Mouse (Mus musculus): ENCODE results near the gene Pxn. TPM values are rescaled to one million over a fixed set of nuclear protein-coding genes. Genes with fewer than 3 reads are reported as not detected.
A peak's percentile ranks its signal among the peaks of the same experiment; 100 is the strongest.
"Not testable (repeated sequence)": the region's sequence is repeated elsewhere in the genome, so short reads cannot be mapped to it uniquely, and the experiment has no call there.

Pxn gene
- polyA plus RNA-seq, 1 experiment, result 194 TPM

- DNase-seq, result peak; percentile 50 to 53
- TF ChIP-seq POLR2A (IDR thresholded peaks at IDR 0.05; ENCODE audit: borderline replicate concordance, insufficient read depth, low read length) (no peak), CTCF (IDR thresholded peaks at IDR 0.05; ENCODE audit: borderline replicate concordance, insufficient read depth, low read depth, low read length) (no peak)
- peaks cover 50% of the 10 kb centered on the region for H3K4me1 ChIP-seq (ENCODE audit: control insufficient read depth, insufficient read depth, low read length)
- H3K27ac ChIP-seq (ENCODE audit: insufficient read depth, low read length), result peak overlapping the region; percentile 58
- H3K27me3 ChIP-seq (ENCODE audit: control insufficient read depth, insufficient read depth, low read length), result no peaks in the 10 kb centered on the region
- H3K4me3 ChIP-seq (replicated peaks; ENCODE audit: insufficient read depth, low read depth, low read length), result peak overlapping the region; percentile 0
- WGBS, result 23% methylated on average over 20 of the region's 20 CpGs
Measured at GRCm38 (mm10) chr5:115514896-115515587, 8.6 kb downstream of the Pxn start.

GRCm38 (mm10) chr5:115516081-115516907, 9.8 kb downstream of the Pxn start:
- Histone ChIP-seq H3K27me3 (ENCODE audit: control insufficient read depth, insufficient read depth, low read length) (no peaks in the 10 kb centered on the region), H3K4me3 (replicated peaks; ENCODE audit: insufficient read depth, low read depth, low read length) (no peak overlapping the region), H3K4me1 (ENCODE audit: control insufficient read depth, insufficient read depth, low read length) (peaks cover 57% of the 10 kb centered on the region), H3K27ac (ENCODE audit: insufficient read depth, low read length) (peak overlapping the region; percentile 54)
- no peak for DNase-seq
- WGBS, result 69% methylated on average over 32 of the region's 32 CpGs
- TF ChIP-seq POLR2A (IDR thresholded peaks at IDR 0.05; ENCODE audit: borderline replicate concordance, insufficient read depth, low read length) (no peak), CTCF (IDR thresholded peaks at IDR 0.05; ENCODE audit: borderline replicate concordance, insufficient read depth, low read depth, low read length) (no peak)

GRCm38 (mm10) chr5:115516908-115517307, 10.4 kb downstream of the Pxn start:
- no peak overlapping the region for H3K27ac ChIP-seq (ENCODE audit: insufficient read depth, low read length)
- H3K4me3 ChIP-seq (replicated peaks; ENCODE audit: insufficient read depth, low read depth, low read length), result no peak overlapping the region
- peaks cover 57% of the 10 kb centered on the region for H3K4me1 ChIP-seq (ENCODE audit: control insufficient read depth, insufficient read depth, low read length)
- TF ChIP-seq POLR2A (IDR thresholded peaks at IDR 0.05; ENCODE audit: borderline replicate concordance, insufficient read depth, low read length) (no peak), CTCF (IDR thresholded peaks at IDR 0.05; ENCODE audit: borderline replicate concordance, insufficient read depth, low read depth, low read length) (no peak)
- H3K27me3 ChIP-seq (ENCODE audit: control insufficient read depth, insufficient read depth, low read length), result no peaks in the 10 kb centered on the region
- 84% methylated on average over 7 of the region's 7 CpGs for WGBS
- no peak for DNase-seq

- Histone ChIP-seq H3K27me3 (ENCODE audit: control insufficient read depth, insufficient read depth, low read length) (no peaks in the 10 kb centered on the region), H3K4me3 (replicated peaks; ENCODE audit: insufficient read depth, low read depth, low read length) (no peak overlapping the region), H3K4me1 (ENCODE audit: control insufficient read depth, insufficient read depth, low read length) (peaks cover 59% of the 10 kb centered on the region), H3K27ac (ENCODE audit: insufficient read depth, low read length) (no peak overlapping the region)
- TF ChIP-seq CTCF (IDR thresholded peaks at IDR 0.05; ENCODE audit: borderline replicate concordance, insufficient read depth, low read depth, low read length) (no peak), POLR2A (IDR thresholded peaks at IDR 0.05; ENCODE audit: borderline replicate concordance, insufficient read depth, low read length) (no peak)
- no peak for DNase-seq
- 61% methylated on average over 9 of the region's 9 CpGs for WGBS
Measured at GRCm38 (mm10) chr5:115517501-115517900, 11.0 kb downstream of the Pxn start.

GRCm38 (mm10) chr5:115518214-115518613, 11.7 kb downstream of the Pxn start:
- not testable (repeated sequence) for H3K27me3 ChIP-seq (ENCODE audit: control insufficient read depth, insufficient read depth, low read length); H3K4me3 ChIP-seq (replicated peaks; ENCODE audit: insufficient read depth, low read depth, low read length); DNase-seq; H3K27ac ChIP-seq (ENCODE audit: insufficient read depth, low read length)
- peaks cover 61% of the 10 kb centered on the region for H3K4me1 ChIP-seq (ENCODE audit: control insufficient read depth, insufficient read depth, low read length)
- WGBS, result 94% methylated on average over 8 of the region's 8 CpGs

- H3K27me3 ChIP-seq (ENCODE audit: control insufficient read depth, insufficient read depth, low read length), result no peaks in the 10 kb centered on the region
- H3K27ac ChIP-seq (ENCODE audit: insufficient read depth, low read length), result peak overlapping the region; percentile 57
- peaks cover 62% of the 10 kb centered on the region for H3K4me1 ChIP-seq (ENCODE audit: control insufficient read depth, insufficient read depth, low read length)
- H3K4me3 ChIP-seq (replicated peaks; ENCODE audit: insufficient read depth, low read depth, low read length), result peak overlapping the region; percentile 2
- peak; percentile 64 for DNase-seq
- no peak for TF ChIP-seq CTCF (IDR thresholded peaks at IDR 0.05; ENCODE audit: borderline replicate concordance, insufficient read depth, low read depth, low read length)
- no peak for TF ChIP-seq POLR2A (IDR thresholded peaks at IDR 0.05; ENCODE audit: borderline replicate concordance, insufficient read depth, low read length)
- 15% methylated on average over 21 of the region's 21 CpGs for WGBS
Measured at GRCm38 (mm10) chr5:115520325-115520869, 13.9 kb downstream of the Pxn start.

GRCm38 (mm10) chr5:115521553-115522461, 15.3 kb downstream of the Pxn start:
- peak overlapping the region; percentile 48; the same call in 1 of the 2 replicates for H3K27ac ChIP-seq (ENCODE audit: insufficient read depth, low read length)
- H3K4me3 ChIP-seq (replicated peaks; ENCODE audit: insufficient read depth, low read depth, low read length), result no peak overlapping the region

More at GRCm38 (mm10) chr5:115521553-115522461, 15.3 kb downstream of the Pxn start:
- TF ChIP-seq POLR2A (IDR thresholded peaks at IDR 0.05; ENCODE audit: borderline replicate concordance, insufficient read depth, low read length), result no peak
- no peak for TF ChIP-seq CTCF (IDR thresholded peaks at IDR 0.05; ENCODE audit: borderline replicate concordance, insufficient read depth, low read depth, low read length)
- WGBS, result 60% methylated on average over 21 of the region's 21 CpGs
- no peak for DNase-seq
- peaks cover 69% of the 10 kb centered on the region for H3K4me1 ChIP-seq (ENCODE audit: control insufficient read depth, insufficient read depth, low read length)
- H3K27me3 ChIP-seq (ENCODE audit: control insufficient read depth, insufficient read depth, low read length), result no peaks in the 10 kb centered on the region

Measured in cerebellum, adult 2 months (tissue).